Mouse (Mus musculus) midbrain, embryonic 11.5 days (tissue): ENCODE results near the gene Dapp1. TPM values are rescaled to one million over a fixed set of nuclear protein-coding genes. Genes with fewer than 3 reads are reported as not detected.

Experiments
- ATAC-seq: fragments of 200-750 bp; cut with Nextera tagmentation; 2 replicates; pipeline ENCODE4 v1.8.0; 2017; ENCODE audit warnings: moderate TSS enrichment, moderate library complexity; ENCODE audit not compliant: low FRiP score
- DNase-seq: peaks from one replicate; pipeline ENCODE4 v3.0.0; 2015; ENCODE audit warnings: low spot score; ENCODE audit errors: missing footprints
- H3K27ac ChIP-seq: fragments of 300-500 bp; sonication (generic); 2 replicates; pipeline ENCODE4 v1.5.1; 2014; ENCODE audit warnings: low read depth, low read length
- H3K27me3 ChIP-seq: fragments of 300-500 bp; sonication (generic); 2 replicates; pipeline ENCODE4 v1.6.1; 2014; ENCODE audit warnings: mild to moderate bottlenecking, low read length, moderate library complexity, mixed read lengths; ENCODE audit not compliant: control insufficient read depth, insufficient read depth
- H3K36me3 ChIP-seq: fragments of 300-500 bp; sonication (generic); 2 replicates; pipeline ENCODE4 v1.6.1; 2014; ENCODE audit warnings: mild to moderate bottlenecking, low read length, moderate library complexity, mixed read lengths; ENCODE audit not compliant: control insufficient read depth, insufficient read depth
- H3K4me1 ChIP-seq: fragments of 300-500 bp; sonication (generic); 2 replicates; pipeline ENCODE4 v1.6.1; 2014; ENCODE audit warnings: low read length; ENCODE audit not compliant: control insufficient read depth, insufficient read depth
- H3K4me2 ChIP-seq: fragments of 300-500 bp; sonication (generic); 2 replicates; pipeline ENCODE4 v1.6.1; 2014; ENCODE audit warnings: mild to moderate bottlenecking, moderate library complexity
- H3K4me3 ChIP-seq: fragments of 300-500 bp; sonication (generic); 2 replicates; pipeline ENCODE4 v1.5.1; 2014; ENCODE audit warnings: low read depth, low read length
- H3K9ac ChIP-seq: fragments of 300-500 bp; sonication (generic); 2 replicates; pipeline ENCODE4 v1.6.1; 2014; ENCODE audit warnings: low read length
- H3K9me3 ChIP-seq: fragments of 300-500 bp; sonication (generic); 2 replicates; pipeline ENCODE4 v1.6.1; 2016; ENCODE audit warnings: low read length; ENCODE audit not compliant: control insufficient read depth
- WGBS: fragments of 180-500 bp; shearing (Covaris S2); extraction: QIAGEN DNeasy Blood & Tissue Kit; methylation state at CpG from one replicate; pipeline ENCODE4 v1.1.7; 2014; 5-methylcytosine and 5-hydroxymethylcytosine counted together
- polyA plus RNA-seq: library from polyadenylated mRNA; unstranded; fragments of >200 nt; fragmentation: Nextera tagmentation; extraction: Ambion mirVana; gene quantifications from 2 replicates; pipeline ENCODE4 v1.2.1, GENCODE M21; 2014

Dapp1 gene
- polyA plus RNA-seq, 1 experiment from 2014 or later: 3.4 TPM

- no peak for DNase-seq
- H3K4me1 ChIP-seq: no peaks in the 10 kb centered on the region
- ATAC-seq: no peak
Observed at GRCm38 (mm10) chr3:137900149-137900548, 81.2 kb downstream of the Dapp1 start.

DNA sequence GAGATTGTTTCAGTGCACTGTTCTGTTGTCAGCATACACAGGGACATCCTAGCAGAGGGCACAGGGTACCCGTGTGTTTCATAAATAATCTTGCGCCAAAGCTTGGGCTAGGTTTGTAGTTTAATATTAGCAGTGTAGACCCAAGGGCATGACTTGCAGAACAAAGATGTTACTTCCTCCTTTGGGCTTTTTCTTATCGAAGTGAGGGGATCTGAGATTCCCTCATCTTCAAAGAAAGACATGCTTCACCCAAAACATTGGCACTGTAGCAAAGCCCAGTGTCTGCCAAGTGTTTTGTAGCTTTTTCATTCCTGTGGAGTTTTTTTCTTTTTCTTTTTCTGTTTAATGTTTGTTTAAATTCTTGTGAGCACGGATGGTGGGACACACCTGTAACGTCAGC lies 83.7 kb downstream of the Dapp1 start:
- no peak overlapping the region for H3K4me3 ChIP-seq
- DNase-seq (no peak), ATAC-seq (no peak)
- peaks cover 3% of the 10 kb centered on the region for H3K9me3 ChIP-seq
- 88% methylated on average over 5 of the region's 5 CpGs for WGBS
- H3K4me1 ChIP-seq: no peaks in the 10 kb centered on the region
- no peaks in the 10 kb centered on the region for H3K36me3 ChIP-seq
- H3K4me2 ChIP-seq: no peak overlapping the region
- H3K27ac ChIP-seq: no peak overlapping the region
- no peaks in the 10 kb centered on the region for H3K27me3 ChIP-seq
- H3K9ac ChIP-seq: no peak overlapping the region

More at GRCm38 (mm10) chr3:137900149-137900548, 81.2 kb downstream of the Dapp1 start:
- Histone ChIP-seq H3K4me3 (no peak overlapping the region), H3K4me2 (no peak overlapping the region), H3K36me3 (no peaks in the 10 kb centered on the region), H3K27me3 (no peaks in the 10 kb centered on the region), H3K9ac (no peak overlapping the region), H3K27ac (no peak overlapping the region), H3K9me3 (peaks cover 2% of the 10 kb centered on the region)
- WGBS: 92% methylated on average over 10 of the region's 10 CpGs

DNA sequence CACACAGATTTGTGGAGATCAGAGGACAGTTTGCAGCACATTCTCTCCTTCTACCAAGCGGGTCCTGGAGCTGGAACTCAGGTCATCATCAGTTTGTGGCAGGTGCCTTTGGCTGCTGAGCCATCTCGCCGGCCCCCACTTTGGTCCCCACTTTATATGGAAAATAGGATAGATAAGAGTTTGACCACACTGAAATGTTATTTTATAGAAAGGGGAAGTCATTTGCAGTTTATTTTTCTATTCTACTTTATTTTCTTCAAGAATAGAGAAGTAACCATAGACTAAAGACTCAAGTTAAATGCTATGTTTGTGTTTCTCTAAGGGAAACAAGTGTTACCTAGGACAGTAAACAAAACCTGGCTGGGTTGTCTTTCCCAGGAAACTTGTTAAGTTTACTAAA lies 84.5 kb downstream of the Dapp1 start:
- 91% methylated on average over 3 of the region's 3 CpGs for WGBS
- DNase-seq (no peak), ATAC-seq (no peak)
- Histone ChIP-seq H3K9me3 (peaks cover 3% of the 10 kb centered on the region), H3K27me3 (no peaks in the 10 kb centered on the region), H3K9ac (no peak overlapping the region), H3K36me3 (no peaks in the 10 kb centered on the region), H3K4me1 (no peaks in the 10 kb centered on the region), H3K27ac (no peak overlapping the region), H3K4me2 (no peak overlapping the region), H3K4me3 (no peak overlapping the region)

DNA sequence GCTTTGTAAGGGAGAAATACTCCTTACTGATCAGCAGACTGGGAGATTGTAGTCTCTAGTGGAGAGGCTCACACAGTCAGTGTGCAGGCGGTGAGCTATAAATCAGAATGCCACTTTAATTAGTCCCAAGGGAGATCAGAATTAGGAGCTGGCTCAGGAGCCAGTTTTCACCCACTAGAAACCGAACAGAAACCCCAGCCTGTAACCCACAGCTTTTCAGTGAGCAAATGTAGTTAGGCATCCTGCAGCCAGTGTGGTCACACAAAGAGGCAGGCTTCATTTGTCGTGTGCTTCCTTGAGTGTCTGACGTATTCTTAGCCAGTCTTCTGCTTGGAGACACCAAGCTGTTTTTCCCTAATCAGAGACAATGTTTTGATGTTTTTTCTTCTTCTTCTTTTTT lies 85.0 kb downstream of the Dapp1 start:
- peaks cover 3% of the 10 kb centered on the region for H3K9me3 ChIP-seq
- no peak overlapping the region for H3K4me3 ChIP-seq
- H3K36me3 ChIP-seq: no peaks in the 10 kb centered on the region
- no peak overlapping the region for H3K9ac ChIP-seq
- no peak overlapping the region for H3K27ac ChIP-seq
- 89% methylated on average over 4 of the region's 4 CpGs for WGBS
- H3K4me2 ChIP-seq: no peak overlapping the region
- DNase-seq: no peak
- H3K4me1 ChIP-seq: no peaks in the 10 kb centered on the region
- no peak for ATAC-seq
- no peaks in the 10 kb centered on the region for H3K27me3 ChIP-seq

DNA sequence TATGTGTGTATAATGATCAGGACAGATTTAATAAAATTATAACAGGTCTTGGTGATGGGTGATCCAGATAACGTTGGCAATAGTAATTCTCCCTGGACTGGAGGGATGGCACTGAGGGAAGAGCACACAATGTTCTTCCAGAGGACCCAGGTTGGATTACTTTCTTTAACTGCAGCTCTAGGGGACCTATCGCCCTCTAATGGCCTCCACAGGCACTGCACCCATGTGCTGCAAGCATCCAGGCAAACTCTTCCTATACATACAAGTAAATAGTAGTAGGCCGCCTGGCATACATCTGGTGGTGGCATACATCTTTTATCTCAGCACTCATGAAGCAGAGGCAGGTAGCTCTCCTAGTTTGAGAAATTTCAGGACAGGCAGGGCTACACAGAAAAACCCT lies 86.1 kb downstream of the Dapp1 start:
- ATAC-seq (no peak), DNase-seq (no peak)
- H3K27ac ChIP-seq: no peak overlapping the region
- no peak overlapping the region for H3K4me3 ChIP-seq
- H3K4me2 ChIP-seq: no peak overlapping the region
- no peaks in the 10 kb centered on the region for H3K27me3 ChIP-seq
- H3K9ac ChIP-seq: no peak overlapping the region
- no peaks in the 10 kb centered on the region for H3K4me1 ChIP-seq
- peaks cover 3% of the 10 kb centered on the region for H3K9me3 ChIP-seq
- no peaks in the 10 kb centered on the region; the same call in 1 of the 2 replicates for H3K36me3 ChIP-seq
- WGBS: 93% methylated on average over 3 of the region's 3 CpGs

GRCm38 (mm10) chr3:137893789-137894188 lies 87.6 kb downstream of the Dapp1 start:
- Histone ChIP-seq H3K27me3 (no peaks in the 10 kb centered on the region), H3K27ac (no peak overlapping the region), H3K9me3 (peaks cover 3% of the 10 kb centered on the region), H3K4me2 (no peak overlapping the region), H3K4me1 (no peaks in the 10 kb centered on the region), H3K36me3 (no peaks in the 10 kb centered on the region; the same call in 1 of the 2 replicates), H3K4me3 (no peak overlapping the region), H3K9ac (no peak overlapping the region)
- DNase-seq (no peak), ATAC-seq (no peak)
- WGBS: 81% methylated on average over 4 of the region's 4 CpGs

- no peak overlapping the region for H3K27ac ChIP-seq
- no peak for DNase-seq
- no peak for ATAC-seq
- 95% methylated on average over 4 of the region's 4 CpGs for WGBS
- no peaks in the 10 kb centered on the region for H3K4me1 ChIP-seq
- no peak overlapping the region for H3K4me2 ChIP-seq
- H3K36me3 ChIP-seq: no peaks in the 10 kb centered on the region; the same call in 1 of the 2 replicates
- peaks cover 3% of the 10 kb centered on the region for H3K9me3 ChIP-seq
- no peak overlapping the region for H3K9ac ChIP-seq
- no peak overlapping the region for H3K4me3 ChIP-seq
- H3K27me3 ChIP-seq: no peaks in the 10 kb centered on the region
Observed at GRCm38 (mm10) chr3:137892118-137892517, 89.2 kb downstream of the Dapp1 start.

DNA sequence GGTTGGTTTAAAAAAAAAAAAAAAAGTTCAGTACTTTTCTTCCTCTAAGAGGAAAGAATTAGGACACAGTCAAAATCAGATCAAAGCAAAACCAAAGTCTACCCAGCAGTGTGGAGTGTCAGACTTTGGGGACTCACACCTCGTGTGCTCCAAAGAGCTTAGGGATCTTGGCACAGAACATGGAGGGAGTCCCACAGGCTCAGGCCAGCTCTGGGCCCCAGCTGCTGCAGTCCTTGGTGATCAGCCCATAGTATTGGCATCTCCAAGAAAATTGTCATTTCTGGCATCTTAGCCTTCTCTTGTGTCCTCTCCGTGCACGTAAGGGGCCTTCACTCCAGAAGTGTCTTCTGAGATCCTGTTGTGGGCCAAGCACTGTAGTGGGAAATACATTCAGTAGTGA lies 90.3 kb downstream of the Dapp1 start:
- Histone ChIP-seq H3K9ac (no peak overlapping the region), H3K4me3 (no peak overlapping the region), H3K36me3 (no peaks in the 10 kb centered on the region; the same call in 1 of the 2 replicates), H3K9me3 (peaks cover 3% of the 10 kb centered on the region), H3K4me2 (no peak overlapping the region), H3K27ac (no peak overlapping the region), H3K4me1 (no peaks in the 10 kb centered on the region), H3K27me3 (no peaks in the 10 kb centered on the region)
- ATAC-seq (no peak), DNase-seq (no peak)
- WGBS: 79% methylated on average over 3 of the region's 3 CpGs

GRCm38 (mm10) chr3:137887961-137888360 lies 93.4 kb downstream of the Dapp1 start:
- ATAC-seq: no peak
- Histone ChIP-seq H3K4me2 (no peak overlapping the region), H3K4me1 (no peaks in the 10 kb centered on the region), H3K9ac (no peak overlapping the region), H3K4me3 (no peak overlapping the region), H3K27me3 (no peaks in the 10 kb centered on the region), H3K9me3 (no peaks in the 10 kb centered on the region), H3K36me3 (no peaks in the 10 kb centered on the region; the same call in 1 of the 2 replicates), H3K27ac (no peak overlapping the region)
- DNase-seq: no peak
- WGBS: 65% methylated on average over 7 of the region's 7 CpGs

DNA sequence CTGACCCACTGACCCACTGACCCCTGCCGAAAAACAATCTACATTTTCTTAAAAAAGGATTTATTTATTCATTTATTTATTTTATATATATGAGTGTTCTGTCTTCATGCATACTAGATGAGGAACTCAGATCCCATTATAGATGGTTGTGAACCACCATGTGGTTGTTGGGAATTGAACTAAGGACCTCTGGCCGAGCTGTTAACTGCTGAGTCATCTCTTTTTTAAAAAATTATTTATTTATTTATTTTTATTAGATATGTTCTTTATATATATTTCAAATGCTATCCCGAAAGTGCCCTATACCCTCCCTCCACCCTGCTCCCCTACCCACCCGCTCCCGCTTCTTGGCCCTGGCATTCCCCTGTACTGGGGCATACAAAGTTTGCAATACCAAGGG lies 100.3 kb downstream of the Dapp1 start:
- Histone ChIP-seq H3K27me3 (no peaks in the 10 kb centered on the region), H3K27ac (no peak overlapping the region), H3K4me3 (no peak overlapping the region), H3K4me1 (no peaks in the 10 kb centered on the region), H3K9me3 (no peaks in the 10 kb centered on the region), H3K4me2 (no peak overlapping the region), H3K9ac (no peak overlapping the region), H3K36me3 (no peaks in the 10 kb centered on the region)
- ATAC-seq (no peak), DNase-seq (no peak)
- WGBS: 95% methylated on average over 5 of the region's 5 CpGs
